In genomic region chr1:191276181-191276580, GRCm38 (mm10) we compare ENCODE assay signal across 1 mouse cellular context.
TF ChIP-seq lines count a peak whose summit lies in the region.

No protein-coding gene starts in this region.

TF ChIP-seq in CH12.LX, 34 proteins besides CTCF, POLR2A, EP300 and RAD21:
- TF ChIP-seq BHLHE40 (IDR thresholded peaks at IDR 0.05; ENCODE audit: low read depth, low read length) = no peak
- no peak for TF ChIP-seq IRF4 (IDR thresholded peaks at IDR 0.05; ENCODE audit: low read depth, low read length)
- TF ChIP-seq SIN3A (IDR thresholded peaks at IDR 0.05; ENCODE audit: low read length) = 0 out of 2 replicates have a peak, but pooled peaks have one; percentile 30
TF ChIP-seq in CH12.LX: peak in this region for 1.
